Mouse (Mus musculus) frontal cortex, postnatal 10 days (tissue): ENCODE results near the gene Tst.
A peak's percentile ranks its signal among the peaks of the same experiment; 100 is the strongest.

Experiments used
- DNase-seq, 2 experiments: peaks; one replicate each; pipeline ENCODE4 v3.0.0; 2022; ENCODE audit warnings: low spot score in 2 of 2, mixed read lengths in 1 of 2

Gene Tst

DNA sequence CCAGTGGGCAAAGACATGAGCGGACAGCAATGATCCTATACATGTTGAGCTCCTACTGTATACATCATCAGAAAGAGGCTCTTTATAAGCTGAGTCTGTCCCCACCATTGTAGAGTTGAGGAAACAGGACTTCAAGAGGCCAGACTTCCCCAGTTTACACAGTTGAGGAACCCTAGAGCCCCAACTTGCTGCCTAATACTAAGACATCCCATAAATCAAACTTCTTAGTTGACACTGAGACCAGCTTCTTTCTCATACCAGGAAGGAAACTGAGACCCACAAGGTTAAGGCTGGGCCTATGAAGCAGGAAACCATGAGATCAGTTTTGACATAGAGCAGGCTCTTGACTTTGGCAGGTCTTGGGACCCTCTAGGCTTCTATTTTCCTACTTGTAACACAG, 20.1 kb downstream of the Tst start:
- DNase-seq = no peak

DNA sequence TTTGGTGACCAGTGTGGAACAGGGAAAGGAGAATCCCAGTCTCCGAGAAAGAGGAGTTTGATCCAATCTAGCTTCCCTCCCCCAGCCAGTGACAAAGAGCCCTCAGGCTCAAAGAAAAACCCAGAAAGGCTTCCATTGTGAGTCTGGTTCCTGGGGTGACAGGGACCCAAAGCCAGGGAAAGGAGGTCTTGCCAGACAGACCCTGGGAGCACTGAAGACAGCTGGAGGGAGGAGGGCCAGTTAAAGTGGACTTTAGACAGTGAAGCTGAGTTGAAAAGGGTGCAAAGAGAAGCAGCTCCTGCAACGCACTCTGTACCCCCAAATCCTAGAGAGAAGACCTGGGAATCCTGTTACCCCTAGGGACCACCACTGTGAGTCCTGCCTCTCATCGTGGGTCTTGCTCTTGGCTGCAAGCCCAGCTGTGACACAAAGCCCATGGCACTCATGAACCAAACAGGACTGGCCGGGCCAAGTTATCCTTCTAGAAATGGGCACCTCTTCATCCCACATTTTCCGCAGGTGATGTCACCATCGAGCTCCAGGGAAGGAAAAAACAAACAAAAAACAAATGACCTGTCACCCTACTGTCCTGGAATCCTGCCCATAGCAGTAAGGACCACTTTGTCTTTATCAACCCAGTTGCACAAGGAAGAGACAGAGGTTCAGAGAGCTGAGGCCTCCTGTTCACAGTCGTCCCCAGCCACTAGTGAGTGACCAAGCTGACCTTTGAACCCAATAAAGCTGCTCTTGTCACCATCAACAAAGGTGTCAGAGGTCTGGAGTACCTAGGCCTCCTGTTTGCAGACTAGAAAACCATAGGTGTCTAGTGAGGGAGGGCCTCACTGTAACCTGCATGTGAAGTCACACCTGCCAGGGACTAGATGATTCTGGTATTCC, 21.2 kb downstream of the Tst start:
- DNase-seq = peak in 1 of 2 experiments; percentile 41

DNA sequence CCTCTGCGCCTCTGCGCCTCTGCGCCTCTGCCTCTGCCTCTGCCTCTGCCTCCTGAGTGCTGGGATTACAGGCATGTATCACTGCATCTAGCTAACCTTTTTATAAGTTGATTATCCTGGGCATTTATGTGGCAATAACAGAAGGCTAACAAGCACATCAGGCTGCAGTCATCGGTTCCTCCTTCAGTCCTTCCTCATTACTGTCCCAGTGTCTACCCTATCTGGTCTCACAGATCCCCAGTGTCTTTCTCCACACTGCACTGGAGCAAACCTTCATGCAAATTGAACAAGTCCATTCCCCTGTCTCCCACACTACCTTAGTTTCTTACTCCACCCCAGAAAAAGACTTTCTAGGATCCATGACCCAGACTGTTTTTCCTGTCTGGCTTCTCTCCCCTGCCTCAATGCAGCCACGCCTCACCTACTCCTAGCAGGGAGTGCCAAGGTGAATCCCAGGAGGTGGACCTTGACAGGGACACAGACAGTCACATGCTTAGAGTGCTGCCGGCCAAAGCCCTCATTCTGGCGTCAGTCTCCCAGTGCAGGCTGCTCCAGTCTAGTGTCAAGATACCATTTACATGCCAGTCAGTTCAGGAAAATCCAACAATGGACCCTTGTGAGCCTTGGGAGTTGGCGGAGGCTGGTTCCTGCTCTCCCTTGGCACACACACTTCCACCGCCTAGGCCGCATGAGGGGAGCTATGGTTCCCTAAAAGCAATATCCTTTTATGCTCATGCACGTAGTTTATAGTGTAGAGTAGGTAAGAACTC, 22.1 kb downstream of the Tst start:
- peak; percentile 43 to 64 for DNase-seq

GRCm38 (mm10) chr15:78382115-78382514, 23.6 kb downstream of the Tst start:
- DNase-seq = no peak

- no peak for DNase-seq
Measured at GRCm38 (mm10) chr15:78380741-78381140, 25.0 kb downstream of the Tst start.

DNA sequence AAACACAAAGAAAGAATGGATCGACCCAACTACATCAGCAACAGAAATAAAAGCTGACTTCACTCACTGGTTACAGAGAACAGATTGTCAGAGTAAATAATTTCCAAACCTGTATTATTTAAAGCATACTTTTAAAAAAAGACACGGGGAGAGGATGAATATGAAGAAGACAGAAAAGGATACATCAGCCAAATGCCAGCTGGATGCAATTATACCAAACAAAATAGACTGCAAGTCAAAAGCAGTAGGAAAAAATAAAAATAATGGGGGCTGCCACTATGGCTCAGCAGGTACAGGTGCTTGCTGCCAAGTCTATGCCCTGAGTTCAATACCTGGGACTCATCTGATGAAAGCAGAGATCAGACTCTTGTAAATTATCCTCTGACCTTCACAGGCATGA, 25.5 kb downstream of the Tst start:
- DNase-seq = no peak

GRCm38 (mm10) chr15:78378556-78378955, 27.2 kb downstream of the Tst start:
- DNase-seq = no peak

DNA sequence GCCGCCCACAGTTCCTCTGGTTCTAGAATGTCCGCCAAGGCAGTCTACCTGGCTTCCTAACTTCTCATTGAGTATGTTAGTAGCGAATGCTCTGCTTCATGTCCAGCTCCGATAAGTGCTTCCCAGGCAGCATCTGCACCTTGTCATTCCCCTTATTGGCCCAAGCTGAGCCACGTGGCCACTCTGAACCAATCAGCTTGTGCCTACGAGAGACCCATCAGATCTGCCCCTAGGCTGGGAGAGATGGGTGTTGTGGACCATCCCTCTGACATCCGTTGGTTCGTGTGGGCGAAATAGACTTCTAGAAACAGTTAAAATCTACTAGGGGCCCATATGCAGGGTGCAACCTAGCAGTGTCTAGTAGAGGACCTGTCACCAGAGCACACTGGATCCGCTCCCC, 27.8 kb downstream of the Tst start:
- DNase-seq = no peak

DNA sequence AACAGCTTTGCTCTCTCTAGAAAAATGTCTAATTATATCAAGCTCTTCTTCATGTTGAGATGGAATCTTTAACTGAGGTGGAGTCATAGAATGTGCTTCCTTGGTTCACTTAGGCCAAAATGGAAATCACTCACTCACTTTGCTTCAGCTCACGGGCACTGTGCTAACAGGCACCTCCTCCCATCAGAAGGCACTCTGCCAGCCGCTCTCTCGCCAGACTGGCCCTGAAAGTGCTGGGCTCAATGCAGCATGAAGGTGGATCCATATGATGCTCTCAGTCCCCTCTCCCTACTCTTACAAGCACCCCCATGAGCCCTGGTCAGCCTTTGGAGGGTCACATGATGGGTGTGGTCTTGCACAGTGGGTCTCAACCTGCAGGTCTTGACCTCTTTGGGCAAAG, 31.5 kb downstream of the Tst start:
- DNase-seq = no peak

- no peak for DNase-seq
Measured at GRCm38 (mm10) chr15:78372796-78373195, 32.9 kb downstream of the Tst start.

GRCm38 (mm10) chr15:78369641-78370040, 36.1 kb downstream of the Tst start:
- peak; percentile 27 to 69 for DNase-seq

- peak in 1 of 2 experiments; percentile 32 for DNase-seq
Measured at GRCm38 (mm10) chr15:78368926-78369346, 36.8 kb downstream of the Tst start.

GRCm38 (mm10) chr15:78367811-78368210, 37.9 kb downstream of the Tst start:
- DNase-seq = no peak

GRCm38 (mm10) chr15:78366875-78367274, 38.8 kb downstream of the Tst start:
- DNase-seq = no peak

DNA sequence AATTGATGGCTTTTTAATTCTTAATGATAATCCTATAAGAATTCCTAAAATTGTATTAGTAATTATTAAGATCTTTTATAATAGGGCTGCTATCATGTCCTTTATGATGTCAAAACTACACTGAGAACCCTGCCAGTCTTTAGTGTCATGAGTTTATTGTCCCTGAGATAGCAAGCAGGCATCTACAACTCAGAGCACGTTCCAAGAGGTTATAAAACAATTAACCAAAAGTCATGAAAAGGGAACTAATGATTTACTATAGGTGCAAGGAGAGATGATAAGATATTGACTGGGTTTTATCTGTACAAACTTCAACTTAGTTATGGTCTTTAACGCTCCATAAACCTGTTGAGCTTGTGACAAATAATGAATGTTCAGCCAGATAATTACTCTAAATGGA, 39.8 kb downstream of the Tst start:
- no peak for DNase-seq

DNA sequence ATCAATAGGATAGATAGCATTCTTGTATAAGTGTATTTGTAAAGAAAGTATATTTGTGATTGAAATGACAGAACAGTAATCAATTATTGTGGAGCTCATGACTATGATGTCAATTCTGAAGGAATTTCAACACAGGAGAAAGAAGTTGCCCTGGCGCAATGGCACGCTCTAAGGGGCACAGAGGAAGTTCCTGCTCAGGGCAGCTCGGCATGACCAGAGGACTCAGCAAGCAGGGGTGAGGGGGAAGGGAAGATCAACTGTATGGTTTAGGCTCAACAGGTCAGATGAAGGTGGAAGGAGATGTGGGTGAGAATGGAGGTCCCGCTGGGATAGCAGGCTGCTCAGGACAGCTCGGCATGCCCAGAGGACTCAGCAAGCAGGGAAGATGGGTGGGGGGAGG, 50.2 kb downstream of the Tst start:
- no peak for DNase-seq

DNA sequence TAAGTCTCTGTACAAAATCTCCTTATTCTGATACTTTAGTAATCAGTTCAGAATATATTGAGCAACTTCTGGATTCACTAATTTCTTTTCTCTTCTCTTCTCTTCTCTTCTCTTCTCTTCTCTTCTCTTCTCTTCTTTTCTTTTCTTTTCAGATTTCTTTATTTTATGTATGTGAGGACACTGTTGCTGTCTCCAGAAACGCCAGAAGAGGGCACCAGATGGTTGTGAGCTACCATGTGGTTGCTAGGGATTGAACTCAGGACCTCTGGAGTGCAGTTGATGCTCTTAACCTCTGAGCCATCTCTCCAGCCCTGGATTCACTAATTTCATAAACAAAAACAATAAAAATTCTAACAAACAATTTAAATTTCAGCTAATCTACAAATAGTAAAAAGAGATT, 50.7 kb downstream of the Tst start:
- DNase-seq = peak in 1 of 2 experiments; percentile 41

GRCm38 (mm10) chr15:78351586-78352165, 54.0 kb downstream of the Tst start:
- no peak for DNase-seq
